Mouse (Mus musculus) cortical plate, adult 2 months (tissue): Measurements from ENCODE around the gene Dlst.
A peak's percentile ranks its signal among the peaks of the same experiment; 100 is the strongest.

ENCODE experiments used
- CTCF ChIP-seq: fragments of 200-500 bp; IDR thresholded peaks from 2 replicates; pipeline ENCODE4 v1.5.1; 2011; ENCODE audit warnings: mild to moderate bottlenecking, control low read depth, low read length; ENCODE audit not compliant: insufficient read depth; ENCODE audit errors: extremely low read depth
- POLR2A ChIP-seq: fragments of 200-500 bp; IDR thresholded peaks from 2 replicates; pipeline ENCODE4 v1.6.1; 2011; ENCODE audit warnings: mild to moderate bottlenecking, low read length, control low read depth; ENCODE audit not compliant: insufficient read depth; ENCODE audit errors: extremely low read depth

GRCm38 (mm10) chr12:85110698-85111592 is at the start of gene Dlst, which contains the start of gene Prox2:
- TF ChIP-seq CTCF (no peak), POLR2A (peak; percentile 50; the same call in 1 of the 2 replicates)
